Mouse (Mus musculus): ENCODE results near the gene Plekhh3.

Plekhh3 gene

DNA sequence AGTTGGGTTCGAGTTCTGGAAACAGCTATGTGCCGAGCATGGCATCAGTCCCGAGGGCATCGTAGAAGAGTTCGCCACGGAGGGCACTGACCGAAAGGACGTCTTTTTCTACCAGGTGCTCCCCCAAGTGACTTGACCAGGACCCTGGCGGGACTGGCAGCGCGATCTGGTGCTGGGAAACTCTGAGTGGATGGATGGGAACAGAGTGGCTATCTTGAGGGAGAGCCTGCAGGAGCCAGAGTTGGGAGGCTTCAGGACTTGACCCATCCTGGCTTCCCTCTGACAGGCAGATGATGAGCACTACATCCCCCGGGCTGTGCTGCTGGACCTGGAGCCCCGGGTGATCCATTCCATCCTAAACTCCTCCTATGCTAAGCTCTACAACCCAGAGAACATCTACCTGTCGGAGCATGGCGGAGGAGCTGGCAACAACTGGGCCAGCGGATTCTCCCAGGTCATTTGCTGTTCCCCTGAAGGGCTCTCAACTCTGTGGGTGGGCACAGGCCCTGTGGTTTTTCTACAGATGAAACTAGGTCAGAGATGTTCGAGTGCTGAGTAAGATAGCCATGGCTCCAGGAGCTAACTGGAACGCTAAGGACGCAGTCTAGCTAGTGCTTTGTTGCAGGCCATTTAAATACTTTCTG is 50.5 kb downstream of the Plekhh3 start:
- DNase-seq (ENCODE audit: low read depth, low spot score): no peak

DNA sequence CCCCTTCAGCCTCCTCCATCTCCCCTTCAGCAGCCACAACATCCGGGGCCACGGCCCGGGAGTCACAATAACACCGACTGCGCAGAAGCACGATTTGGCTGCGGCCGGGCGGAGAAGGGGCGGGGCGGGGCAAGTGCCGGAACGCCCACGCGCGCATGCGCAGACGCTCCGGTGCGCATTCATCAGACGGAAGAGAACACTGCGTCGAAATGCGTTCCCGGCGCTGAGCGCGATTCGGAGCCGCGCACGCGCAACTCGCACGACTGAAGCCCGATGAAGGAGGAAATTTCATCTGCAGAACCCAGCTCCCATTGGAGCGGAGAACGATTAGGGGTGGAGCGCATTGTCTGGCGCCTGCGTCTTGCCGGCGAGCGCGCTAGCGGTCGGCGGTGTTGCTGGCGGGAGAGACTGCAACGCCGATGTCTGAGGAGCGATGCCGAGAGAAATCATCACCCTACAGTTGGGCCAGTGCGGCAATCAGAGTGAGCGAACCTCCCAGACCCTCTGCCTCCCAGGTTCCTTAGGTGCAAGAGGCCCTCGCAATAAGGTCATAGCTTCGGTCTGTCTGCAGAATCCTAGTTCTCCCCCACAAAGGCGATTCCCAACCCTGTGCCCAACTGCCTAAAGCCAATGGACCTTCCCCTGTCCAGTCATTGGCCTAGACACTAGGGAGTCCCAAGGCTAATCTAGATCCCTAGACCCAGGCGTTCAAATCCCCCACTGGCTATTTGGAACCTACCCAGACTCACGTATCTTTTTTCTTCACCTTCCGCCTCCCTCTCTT is 51.2 kb downstream of the Plekhh3 start, which contains the start of the genes Retreg3 and Tubg1:
Gene Retreg3, minus strand, starts transcription at position 133 of the 784 bp plus-strand sequence.
Gene Tubg1, plus strand, starts transcription at position 178 of the 784 bp plus-strand sequence.
- peak; percentile 100 for DNase-seq (ENCODE audit: low read depth, low spot score)

DNA sequence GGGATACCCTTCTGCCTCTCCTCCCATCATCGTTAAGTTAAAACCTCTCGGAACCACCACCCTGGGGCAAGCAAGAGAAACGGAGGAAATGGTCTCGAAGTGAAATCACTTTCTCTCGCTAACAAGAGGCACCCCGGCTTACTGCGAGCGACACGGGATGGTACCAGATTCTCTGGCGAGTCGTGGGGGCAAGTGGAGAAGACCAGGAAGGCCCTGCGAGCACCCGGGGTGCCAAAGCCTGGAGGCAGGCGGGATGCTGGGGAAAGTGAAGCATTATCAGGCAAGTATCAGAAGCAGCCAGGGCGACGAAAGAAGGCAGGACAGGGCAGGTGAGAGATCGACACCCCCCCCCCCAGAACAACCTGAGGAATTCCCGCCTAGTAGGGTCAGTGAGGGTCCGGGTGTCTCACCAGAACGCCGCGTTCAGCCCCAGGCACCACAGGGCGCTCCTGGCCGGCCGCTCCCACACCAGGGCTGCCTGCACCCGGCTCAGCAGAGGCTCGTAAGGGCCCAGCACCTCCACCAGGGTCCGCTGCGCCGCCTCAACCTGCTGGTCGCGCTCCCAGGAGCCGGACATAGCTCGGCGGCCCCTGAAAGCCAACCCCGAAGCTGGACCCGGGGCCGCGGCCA is 51.9 kb downstream of the Plekhh3 start:
- no peak for DNase-seq (ENCODE audit: low read depth, low spot score)

DNA sequence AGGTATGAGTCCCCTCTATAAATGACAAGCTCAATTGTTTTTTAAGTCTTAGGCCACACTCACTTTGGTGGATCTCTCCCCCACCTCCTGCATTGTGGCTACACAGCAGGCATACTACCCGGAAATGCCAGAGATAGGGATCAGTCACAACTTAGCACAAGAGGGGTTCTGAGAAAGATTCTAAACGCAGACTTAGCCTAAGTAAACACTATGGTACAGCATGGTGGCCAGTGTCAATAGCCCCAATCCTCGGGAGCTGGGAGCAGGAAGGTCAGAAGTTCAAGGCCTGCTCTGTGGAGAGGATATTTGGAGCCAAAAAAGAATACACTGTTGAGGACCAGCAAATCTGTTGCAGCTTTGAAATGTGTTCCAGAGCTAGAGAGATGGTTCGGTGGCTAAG is 53.0 kb downstream of the Plekhh3 start:
- no peak for DNase-seq (ENCODE audit: low read depth, low spot score)

DNA sequence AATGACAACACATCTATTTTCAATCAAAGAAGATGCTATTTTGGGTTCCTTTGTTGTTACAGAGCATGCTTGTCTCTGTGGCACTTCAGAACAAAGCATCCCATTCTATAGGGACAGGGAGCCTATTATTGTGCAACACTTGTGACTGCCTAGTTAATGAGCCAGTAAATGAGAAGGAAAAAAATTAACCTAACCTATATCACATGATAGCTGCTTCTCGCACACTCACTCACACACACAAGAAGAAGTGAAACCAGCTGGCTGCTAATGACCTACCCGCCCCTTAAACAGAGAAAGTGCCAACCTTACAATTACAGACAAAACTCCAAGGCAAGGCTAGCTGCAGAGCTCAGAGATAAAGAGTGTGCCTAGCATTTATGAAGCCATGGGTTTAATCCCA is 55.6 kb downstream of the Plekhh3 start:
- DNase-seq (ENCODE audit: low read depth, low spot score): no peak
